Mouse (Mus musculus) layer of hippocampus, adult 18-20 months (tissue): ENCODE results near the gene C1qb. TPM values are rescaled to one million over a fixed set of nuclear protein-coding genes. Genes with fewer than 3 reads are reported as not detected.

Experiments used
- DNase-seq, 2 experiments: peaks; one replicate each; pipeline ENCODE4 v3.0.0; 2022; ENCODE audit warnings: low spot score in 2 of 2
- total RNA-seq, 2 experiments: library from RNA; stranded (reverse); gene quantifications; 2 replicates each; pipeline ENCODE4 v1.2.3; 2021

The C1qb gene
- total RNA-seq, 2 experiments from 2014 or later = 56.5 to 79.9 TPM

- no peak for DNase-seq
These were observed 8.8 kb upstream of the C1qb start for GRCm38 (mm10) chr4:136894821-136895220.

DNA sequence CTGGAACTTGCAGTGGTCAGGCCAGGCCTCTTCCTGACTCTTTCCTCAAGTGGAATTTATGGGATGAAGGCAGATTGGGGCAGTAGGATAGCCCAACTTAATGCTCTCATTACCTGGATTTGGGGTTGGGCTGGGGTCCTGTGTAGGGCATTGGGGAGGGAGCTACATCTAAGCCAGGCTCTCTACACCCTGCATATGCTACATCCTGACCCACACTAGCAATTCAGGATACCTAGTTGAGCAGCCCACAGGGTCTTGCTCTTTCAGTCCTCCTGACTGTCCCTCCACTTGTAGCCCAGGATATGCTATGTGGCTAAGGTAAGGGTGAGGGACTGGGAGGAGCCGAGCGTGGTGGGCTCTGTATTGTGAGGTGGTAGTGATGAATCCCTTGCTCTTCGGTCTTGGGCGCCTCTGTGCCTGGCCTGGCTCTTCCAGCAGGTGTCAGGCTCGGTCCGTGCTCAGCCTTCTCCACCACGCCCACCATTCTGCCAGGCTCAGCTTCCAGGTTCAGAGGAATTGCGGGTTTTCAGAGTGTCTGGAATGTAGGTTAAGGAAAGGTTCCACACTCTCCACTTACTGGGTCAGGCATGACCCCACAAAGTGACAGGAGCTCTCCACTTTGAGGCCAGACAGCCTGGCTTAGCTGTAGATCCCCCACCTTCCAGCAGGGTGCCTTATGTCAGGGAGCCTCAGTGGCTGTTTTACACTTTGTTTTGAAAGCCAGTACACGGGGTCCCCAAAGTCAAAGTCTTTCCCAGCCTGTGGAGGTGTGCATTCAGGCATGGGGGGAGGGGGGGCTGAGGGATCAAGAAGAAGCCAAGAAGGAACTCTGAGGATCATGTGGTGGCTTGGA, 7.9 kb upstream of the C1qb start:
- DNase-seq = peak in 1 of 2 experiments; percentile 72

- DNase-seq = no peak
These were observed 6.8 kb upstream of the C1qb start, which contains the start of gene C1qc for GRCm38 (mm10) chr4:136892811-136893210. Gene C1qc (minus strand): TSS chr4:136893065.

- DNase-seq = no peak
These were observed 6.4 kb upstream of the C1qb start for GRCm38 (mm10) chr4:136892371-136892770.

DNA sequence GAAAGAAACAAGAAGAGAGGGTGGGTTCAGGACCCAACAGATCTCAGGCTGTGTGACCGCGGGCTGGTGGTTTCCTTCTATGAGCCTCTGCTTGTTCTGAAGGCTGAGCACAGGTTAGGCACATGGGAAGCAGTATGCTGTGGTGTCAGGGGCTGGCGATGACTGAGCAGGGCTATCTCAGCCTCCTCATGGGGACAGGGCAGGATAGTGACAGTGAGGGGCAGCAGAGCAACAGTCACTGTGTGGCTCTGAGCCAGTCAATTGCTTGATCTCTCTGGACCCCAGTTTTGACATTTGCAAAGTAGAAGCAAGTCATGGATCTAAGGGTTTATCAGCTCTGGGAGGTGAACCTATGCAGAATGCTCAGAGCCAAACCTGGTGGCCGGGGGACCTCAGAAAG, 5.1 kb upstream of the C1qb start:
- DNase-seq = no peak

DNA sequence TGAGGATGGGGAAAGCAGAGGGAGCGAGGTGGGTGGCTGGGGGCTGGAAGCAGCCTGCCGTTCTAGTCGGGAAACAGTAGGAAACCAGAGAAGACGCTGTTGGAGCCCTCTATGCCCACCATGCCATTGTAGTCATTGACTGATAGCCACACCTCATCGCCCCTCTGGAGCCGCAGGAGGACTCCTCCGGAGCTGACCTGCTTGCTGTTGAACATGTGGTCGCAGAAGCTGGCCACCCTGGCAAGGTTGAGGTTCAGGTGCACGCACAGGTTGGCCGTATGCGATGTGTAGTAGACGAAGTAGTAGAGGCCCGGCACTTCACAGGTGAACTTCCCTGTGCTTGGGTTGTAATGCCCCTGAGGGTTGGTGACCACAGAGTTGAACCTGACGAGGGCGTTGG, 4.0 kb upstream of the C1qb start:
- DNase-seq = no peak

- no peak for DNase-seq
These were observed 1.7 kb upstream of the C1qb start for GRCm38 (mm10) chr4:136887714-136888113.

GRCm38 (mm10) chr4:136878601-136879000, 7.4 kb downstream of the C1qb start:
- DNase-seq = peak in 1 of 2 experiments; percentile 61

DNA sequence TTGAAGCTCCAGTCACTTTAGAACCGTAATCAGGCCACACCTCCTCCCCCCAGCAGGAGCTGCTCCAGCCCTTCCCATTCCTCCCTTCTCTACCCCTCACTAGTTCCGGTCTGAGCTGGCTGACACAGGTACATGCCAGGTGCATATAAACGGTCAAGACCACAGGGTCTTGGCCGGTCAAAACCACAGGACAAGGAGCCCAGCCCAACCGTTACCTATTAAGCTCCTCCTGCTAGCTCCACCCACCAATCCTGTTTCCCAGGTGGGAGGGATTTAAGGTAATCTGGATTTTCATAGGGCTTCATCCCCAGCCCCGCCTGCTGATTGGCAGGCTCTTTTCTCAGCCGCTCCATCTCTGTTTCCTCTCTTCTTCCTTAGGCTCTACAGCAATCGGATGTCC, 7.8 kb downstream of the C1qb start:
- DNase-seq = no peak

- peak in 1 of 2 experiments; percentile 44 for DNase-seq
These were observed 9.0 kb downstream of the C1qb start for GRCm38 (mm10) chr4:136876971-136877370.

GRCm38 (mm10) chr4:136875012-136875411, 11.0 kb downstream of the C1qb start:
- DNase-seq = no peak

DNA sequence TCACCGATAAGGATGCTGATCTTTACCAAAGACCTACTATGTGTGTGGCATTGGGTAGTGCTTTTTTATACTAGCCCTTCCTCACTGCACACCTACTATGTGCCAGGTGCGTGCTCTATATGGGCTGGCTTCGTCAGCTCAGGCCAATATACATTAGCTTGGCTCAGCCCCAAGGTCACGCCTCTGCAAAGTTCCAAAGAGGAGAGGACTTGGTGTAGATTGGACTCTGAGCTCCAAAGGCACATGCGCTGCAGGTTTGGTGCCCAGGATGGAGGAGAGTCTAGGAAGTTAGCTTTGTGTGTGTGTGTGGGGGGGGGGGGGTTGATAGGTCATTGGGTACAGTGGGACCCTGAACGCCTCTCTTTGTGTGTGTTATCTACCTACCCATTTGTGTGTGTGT, 17.6 kb downstream of the C1qb start:
- DNase-seq = no peak

- DNase-seq = no peak
These were observed 18.2 kb downstream of the C1qb start for GRCm38 (mm10) chr4:136867690-136868345.

- no peak for DNase-seq
These were observed 20.5 kb downstream of the C1qb start for GRCm38 (mm10) chr4:136865531-136865930.

GRCm38 (mm10) chr4:136864751-136865470, 21.1 kb downstream of the C1qb start:
- DNase-seq = no peak

DNA sequence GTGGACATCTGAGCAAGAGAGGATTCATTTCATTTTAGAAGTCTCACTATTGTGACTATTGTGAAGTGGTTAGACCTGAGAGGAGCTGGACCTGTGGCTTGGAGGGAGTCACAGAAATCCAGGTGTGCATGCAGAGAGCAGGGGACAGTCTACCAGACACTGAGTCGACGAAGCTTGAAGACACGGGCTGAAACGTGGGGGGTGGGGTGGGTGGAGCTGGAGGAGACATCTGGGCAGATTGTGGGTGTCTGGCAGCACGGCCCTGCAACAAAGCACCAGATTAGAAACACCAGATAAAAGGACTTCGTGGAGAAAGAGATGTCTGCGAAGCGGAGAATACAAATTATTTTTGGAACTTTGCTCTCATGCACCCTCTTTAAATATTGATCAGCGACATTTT, 22.5 kb downstream of the C1qb start:
- DNase-seq = no peak

- DNase-seq = no peak
These were observed 23.6 kb downstream of the C1qb start for GRCm38 (mm10) chr4:136862411-136862810.

GRCm38 (mm10) chr4:136861806-136862205, 24.2 kb downstream of the C1qb start:
- DNase-seq = no peak

DNA sequence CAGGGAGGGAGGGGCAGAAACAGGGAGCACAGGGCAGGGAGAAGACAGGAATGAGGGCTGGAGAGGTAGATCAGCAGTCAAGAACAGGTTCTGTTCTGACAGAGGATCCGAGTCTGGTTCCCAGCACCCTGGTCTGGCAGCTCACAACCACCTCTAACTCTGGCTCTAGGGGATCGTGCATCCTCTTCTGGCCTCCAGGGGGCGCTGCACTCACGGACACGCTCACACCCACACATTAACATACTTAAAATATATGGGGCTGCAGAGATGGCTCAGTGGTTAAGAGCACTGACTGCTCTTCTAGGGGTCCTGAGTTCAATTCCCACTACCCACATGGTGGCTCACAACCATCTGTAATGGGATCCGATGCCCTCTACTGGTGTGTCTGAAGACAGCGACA, 26.0 kb downstream of the C1qb start:
- no peak for DNase-seq

DNA sequence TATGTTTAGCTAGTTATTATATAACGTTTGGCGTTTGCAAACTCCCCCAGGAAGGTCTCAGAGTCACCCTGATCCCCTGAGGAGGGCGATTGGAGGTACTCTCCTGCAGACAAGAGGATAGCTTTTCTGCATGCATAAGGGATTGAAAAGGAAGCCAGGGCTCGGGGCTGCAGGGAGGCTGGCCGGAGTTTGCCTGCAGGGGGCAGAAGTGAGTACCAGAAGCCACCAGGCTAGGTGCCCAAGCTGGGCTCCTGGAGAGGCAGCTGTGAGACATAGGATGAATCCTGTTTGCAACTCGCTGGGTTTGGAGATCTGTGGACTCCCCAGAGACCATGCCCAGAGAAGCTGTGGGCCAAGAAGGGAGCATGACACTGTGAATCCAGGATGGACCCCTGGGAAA, 30.9 kb downstream of the C1qb start:
- DNase-seq = peak in 1 of 2 experiments; percentile 43

GRCm38 (mm10) chr4:136852989-136853388, 33.0 kb downstream of the C1qb start:
- no peak for DNase-seq

GRCm38 (mm10) chr4:136852119-136852518, 33.9 kb downstream of the C1qb start:
- no peak for DNase-seq
